Mouse (Mus musculus) hematopoietic stem cell, adult 5-6 weeks (primary cell): Measurements from ENCODE around the gene Rpl10a. TPM values are rescaled to one million over a fixed set of nuclear protein-coding genes. Genes with fewer than 3 reads are reported as not detected.

Experiments used
- ATAC-seq, 2 experiments: fragments of 125-278 bp in 1 of 2; replicated peaks in 1 of 2; 2 replicates each; pipeline ENCODE4 v1.8.0; 2016 to 2017; ENCODE audit warnings: inconsistent platforms in 2 of 2, mild to moderate bottlenecking in 2 of 2, moderate number of reproducible peaks in 2 of 2, low read depth in 1 of 2, moderate TSS enrichment in 1 of 2; ENCODE audit not compliant: low FRiP score in 2 of 2, poor library complexity in 2 of 2, severe bottlenecking in 2 of 2, insufficient read depth in 1 of 2, low TSS enrichment in 1 of 2
- total RNA-seq: library from RNA; stranded (forward); fragments of 172-1452, 232-1000 nt; gene quantifications from 2 replicates; pipeline ENCODE4 v1.2.3, GENCODE M21; 2017

The Rpl10a gene
- 828 and 1,143 TPM in 2 replicates for total RNA-seq

GRCm38 (mm10) chr17:28328366-28328928, at the start of gene Rpl10a:
TSS of gene Rpl10a (plus strand) at chr17:28328471.
- ATAC-seq, result peak; percentile 77 to 81

DNA sequence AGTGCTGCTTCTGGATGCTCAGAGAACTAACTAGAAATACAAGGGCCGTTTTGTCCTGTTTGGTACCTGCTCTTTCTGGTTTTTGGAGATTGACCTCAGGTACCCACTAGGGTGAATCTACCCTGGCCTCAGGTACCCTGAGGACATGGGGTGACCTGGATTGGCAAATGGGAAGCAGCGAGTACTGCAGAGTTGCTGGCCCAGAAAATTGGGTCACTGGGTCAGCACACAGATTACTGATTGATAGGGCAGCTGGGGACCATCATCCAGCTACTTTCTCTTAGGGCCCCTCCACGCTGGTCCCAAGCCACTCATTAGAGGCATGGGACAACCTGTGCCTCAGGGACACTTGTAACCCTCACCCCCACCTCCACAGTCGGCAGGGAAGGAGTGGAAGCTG, 49.0 kb upstream of the Rpl10a start:
- no peak for ATAC-seq

DNA sequence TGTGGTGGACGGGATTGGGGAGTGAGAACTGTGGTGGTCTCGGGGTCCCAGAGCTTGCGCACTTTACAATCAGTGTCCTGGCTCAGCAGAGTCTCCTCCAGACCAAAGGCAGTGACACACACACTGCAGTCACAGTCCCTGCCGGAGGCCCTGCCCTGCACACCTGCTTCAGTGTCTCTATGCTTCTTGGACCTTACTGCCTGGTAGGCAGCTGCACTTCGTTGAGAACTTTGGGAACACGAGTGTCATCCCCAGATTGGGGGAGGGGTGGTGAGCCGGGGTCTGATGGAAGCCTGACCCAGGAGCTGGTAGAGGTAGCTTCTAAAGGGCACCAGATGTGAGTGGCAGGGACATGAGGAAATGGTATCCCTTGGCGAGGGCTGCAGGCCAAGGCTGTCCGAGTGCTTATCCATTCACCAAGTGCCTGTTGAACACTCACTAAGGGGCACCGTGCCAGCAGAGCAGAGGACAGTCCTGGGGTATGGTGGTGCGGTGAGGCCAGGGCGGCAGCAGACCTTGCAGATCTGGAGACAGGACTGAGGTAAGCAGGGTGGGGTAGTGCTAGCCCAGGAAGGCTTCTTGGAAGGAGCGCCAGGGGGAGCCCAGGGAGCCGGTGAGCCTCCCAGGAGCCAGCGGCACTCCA, 48.4 kb upstream of the Rpl10a start:
- no peak for ATAC-seq

- ATAC-seq, result 0 out of 4 replicates have a peak, but pooled peaks of 1 of the 2 experiments have one; percentile 20
These were observed 47.9 kb upstream of the Rpl10a start for GRCm38 (mm10) chr17:28280423-28280800.

- ATAC-seq, result no peak
These were observed 47.4 kb upstream of the Rpl10a start for GRCm38 (mm10) chr17:28280831-28281377.

DNA sequence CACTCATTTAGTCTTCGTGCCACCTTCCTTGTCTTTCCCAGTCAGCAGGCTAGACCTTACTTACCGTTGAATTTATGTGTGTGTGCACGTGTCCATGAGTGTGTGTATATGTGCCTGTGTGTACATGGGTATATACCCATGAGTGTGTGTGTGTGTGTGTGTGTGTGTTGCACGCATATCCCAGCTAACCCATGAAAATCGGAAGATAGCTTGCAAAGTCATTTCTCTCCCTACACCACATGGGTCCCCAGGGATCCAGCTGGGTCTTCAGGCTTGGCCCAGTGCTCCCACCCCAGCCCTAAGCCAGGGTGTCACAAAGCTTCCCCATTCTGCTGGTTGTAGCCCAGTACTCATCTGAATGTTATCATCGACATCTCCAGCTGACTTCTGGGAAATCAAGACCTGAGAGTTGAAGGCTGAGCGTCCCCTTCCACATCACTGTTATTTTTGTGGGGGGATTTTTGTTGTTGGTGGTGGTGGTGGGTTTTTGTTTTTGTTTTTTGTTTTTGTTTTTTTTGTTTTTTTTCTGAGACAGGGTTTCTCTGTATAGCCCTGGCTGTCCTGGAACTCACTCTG, 46.3 kb upstream of the Rpl10a start:
- ATAC-seq, result no peak

DNA sequence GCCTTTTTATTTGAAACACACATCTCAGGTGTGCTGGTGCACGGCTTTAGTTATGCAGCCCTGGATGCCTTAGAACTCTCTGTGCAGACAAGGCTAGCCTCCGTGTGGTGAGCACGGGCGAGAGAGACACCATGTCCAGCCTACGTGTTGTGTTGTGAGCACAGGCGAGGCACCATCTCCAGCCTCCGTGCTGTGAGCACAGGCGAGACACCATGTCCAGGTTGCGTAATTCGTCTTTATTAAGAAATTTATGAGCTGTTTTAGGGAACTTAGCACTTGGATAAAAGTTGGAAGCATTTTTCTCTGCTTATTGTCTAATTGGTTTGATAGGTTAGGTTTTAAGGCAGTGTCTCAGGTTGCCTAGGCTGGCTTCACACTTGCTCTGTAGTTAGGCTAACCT, 45.1 kb upstream of the Rpl10a start:
- no peak for ATAC-seq

DNA sequence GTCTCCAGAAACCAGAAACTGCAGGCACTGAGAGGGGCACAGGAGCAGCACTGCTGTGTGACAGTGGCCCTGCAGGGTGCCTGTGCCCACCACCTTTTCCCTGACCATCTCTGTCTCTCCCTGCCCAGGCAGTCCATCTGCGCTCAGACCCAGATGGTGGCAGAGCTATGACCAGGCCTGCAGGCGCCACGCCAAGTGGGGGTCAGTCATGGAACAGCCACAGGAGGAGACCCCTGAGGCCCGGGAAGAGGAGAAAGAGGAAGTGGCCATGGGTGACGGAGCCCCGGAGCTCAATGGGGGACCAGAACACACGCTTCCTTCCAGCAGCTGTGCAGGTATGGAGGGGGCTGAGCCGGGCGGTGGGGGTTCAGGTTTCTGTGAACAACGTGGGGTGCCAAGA, 42.1 kb upstream of the Rpl10a start:
- ATAC-seq, result no peak

GRCm38 (mm10) chr17:28286964-28287363, 41.3 kb upstream of the Rpl10a start:
- no peak for ATAC-seq

- ATAC-seq, result peak; percentile 51 to 66
These were observed 40.7 kb upstream of the Rpl10a start for GRCm38 (mm10) chr17:28287578-28287977.

- peak; percentile 37 to 60 for ATAC-seq
These were observed 40.3 kb upstream of the Rpl10a start for GRCm38 (mm10) chr17:28287980-28288379.

DNA sequence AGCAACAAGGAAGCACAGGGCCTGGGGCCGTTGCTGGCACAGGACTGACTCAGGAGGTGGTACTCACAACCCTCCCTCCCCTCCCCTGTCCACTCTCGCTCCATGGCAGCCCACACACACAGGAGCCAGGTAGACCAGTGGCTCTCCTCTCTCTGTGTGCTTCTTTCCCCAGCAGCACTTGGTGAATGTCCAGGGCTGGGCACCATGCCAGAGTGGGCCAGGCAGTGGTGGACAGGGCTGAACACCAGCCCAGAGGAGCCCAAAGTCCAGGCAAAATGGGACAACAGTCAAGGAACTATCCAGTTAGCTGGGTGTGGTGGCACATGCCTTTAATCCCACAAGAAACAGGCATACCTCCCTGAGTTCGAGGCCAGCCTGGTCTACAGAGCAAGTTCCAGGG, 38.0 kb upstream of the Rpl10a start:
- ATAC-seq, result no peak

DNA sequence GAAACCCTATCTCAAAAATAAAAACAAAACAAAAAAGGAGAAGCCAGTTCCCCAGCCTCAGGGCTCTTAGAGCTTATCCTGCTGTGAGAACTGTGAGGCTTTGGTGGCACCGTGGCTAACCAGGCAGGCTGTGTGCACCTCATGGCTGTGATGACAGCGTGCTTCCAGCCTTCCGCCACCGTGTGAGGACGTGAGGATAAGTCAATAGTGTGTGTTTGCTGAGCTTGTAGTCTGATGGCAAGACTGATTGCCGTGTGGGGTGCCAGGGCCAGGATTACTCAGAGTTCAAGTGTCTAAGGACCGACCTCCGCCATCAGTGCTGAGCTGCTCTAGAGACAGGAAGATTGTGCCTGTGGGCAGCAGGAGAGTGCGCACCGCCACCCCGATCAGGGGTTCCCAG, 37.6 kb upstream of the Rpl10a start:
- ATAC-seq, result no peak

- ATAC-seq, result peak; percentile 27 to 54
These were observed 36.9 kb upstream of the Rpl10a start for GRCm38 (mm10) chr17:28291346-28291745.

DNA sequence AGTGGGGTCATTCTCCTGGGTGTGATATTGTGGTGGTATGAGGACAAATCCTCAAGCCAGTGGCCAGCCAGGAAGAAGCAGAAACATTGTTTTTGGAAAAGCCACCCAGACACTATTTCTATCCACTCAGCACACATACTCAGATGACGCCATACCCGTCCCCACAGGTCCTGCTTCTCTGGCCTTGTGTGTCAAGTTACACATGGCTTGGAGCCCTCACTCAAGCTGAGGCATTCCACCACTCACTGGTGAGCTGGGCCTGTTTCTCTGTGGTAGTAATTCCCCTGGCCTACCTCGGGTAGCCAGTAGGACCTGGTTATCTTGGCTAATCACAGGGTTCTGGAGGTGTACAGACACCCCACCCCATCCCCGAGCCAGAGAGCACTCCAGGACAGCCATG, 34.6 kb upstream of the Rpl10a start:
- ATAC-seq, result no peak

DNA sequence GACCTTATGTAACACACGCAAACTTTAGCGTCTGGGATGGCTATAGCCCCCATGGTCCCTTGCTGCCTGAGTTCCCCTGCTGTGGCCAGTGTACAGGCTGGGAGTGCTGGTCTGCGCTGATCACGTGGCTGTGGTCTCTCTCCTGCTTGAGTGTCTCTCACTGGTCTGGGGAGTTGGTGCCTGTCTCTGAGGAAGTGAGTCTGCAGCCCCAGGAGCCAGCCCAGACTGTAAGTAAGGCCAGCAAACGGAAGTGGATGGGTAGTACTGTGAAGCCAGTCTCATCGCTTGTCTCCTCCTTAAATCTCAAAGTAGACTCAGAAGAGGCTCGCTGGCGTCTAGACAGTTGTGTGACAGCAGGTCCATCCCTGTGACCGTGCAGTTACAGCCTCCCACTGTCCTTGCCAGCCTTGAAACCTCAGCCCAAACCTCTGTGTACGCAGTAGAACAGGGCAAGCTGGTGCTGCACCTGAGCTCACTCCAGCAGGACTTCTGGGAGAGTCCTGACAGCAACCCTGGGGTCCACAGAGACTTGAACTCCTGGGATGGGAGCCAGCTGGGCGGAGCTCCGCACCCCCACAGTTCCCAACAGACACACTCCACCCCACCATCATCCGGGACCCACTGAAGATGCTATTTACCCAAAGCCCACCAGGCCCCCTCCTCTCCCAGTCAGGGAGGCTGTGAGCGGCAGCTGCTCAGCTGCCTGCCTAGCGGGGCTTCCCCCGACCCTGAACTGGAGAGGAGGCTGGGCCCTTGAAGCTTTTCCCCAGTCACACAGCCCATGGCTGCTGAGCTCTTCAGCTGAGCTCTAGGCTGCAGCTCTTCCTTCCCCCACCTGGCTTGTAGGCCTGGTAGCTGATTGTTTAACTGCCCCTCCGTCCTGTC, 33.6 kb upstream of the Rpl10a start:
- ATAC-seq, result peak; percentile 33 to 48; a peak in 2 of 4 replicates

GRCm38 (mm10) chr17:28298888-28299287, 29.4 kb upstream of the Rpl10a start:
- ATAC-seq, result no peak
